Mouse (Mus musculus): ENCODE measurements around the gene Phactr2.

Phactr2 gene

DNA sequence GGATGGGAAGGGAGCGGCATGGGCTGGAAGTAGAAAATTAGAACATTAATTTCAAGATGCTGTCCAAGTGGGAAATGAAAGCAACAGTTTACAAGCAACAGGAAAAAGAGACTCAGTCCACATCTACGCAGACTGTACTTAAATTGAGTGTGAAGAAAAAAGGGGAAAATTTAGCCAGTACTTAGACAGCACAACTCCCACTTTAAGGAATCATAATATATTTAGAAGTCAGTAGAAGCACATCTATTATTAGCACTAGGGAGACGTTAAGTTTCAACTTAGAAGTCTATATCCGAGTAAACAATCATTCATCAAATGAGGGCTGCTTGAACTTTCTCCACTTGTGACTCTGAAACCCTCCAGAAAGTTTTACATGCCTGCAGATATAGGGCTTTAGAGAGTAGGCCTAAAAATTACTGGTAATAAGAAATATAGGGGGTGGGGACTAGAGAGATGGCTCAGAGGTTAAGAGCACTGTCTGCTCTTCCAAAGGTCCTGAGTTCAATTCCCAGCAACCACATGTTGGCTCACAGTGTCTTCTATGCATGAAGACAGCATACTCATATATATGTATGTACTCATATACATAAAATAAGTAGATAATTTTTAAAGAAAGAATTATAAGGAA lies 142.7 kb downstream of the Phactr2 start:
- no peak for DNase-seq (ENCODE audit: low spot score)

DNA sequence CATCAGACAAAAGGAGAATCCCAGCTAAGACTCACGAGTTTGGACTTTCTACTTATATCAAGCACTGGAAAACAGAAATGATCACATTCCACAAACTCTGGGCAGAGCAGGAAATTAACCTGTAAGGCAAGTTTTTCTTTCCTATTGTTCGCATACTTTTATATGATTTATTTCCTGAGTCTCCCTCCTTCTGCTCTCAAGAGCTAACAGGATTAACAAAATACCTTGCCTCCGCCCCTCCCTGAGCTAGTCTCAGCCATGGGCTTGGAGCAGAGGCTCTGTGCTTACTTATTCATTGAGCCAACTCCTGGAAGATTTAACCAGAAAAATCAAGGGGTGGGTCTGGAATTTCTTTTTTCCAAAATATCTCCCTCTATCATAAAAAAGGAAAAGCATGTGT lies 145.6 kb downstream of the Phactr2 start:
- no peak for DNase-seq (ENCODE audit: low spot score)

DNA sequence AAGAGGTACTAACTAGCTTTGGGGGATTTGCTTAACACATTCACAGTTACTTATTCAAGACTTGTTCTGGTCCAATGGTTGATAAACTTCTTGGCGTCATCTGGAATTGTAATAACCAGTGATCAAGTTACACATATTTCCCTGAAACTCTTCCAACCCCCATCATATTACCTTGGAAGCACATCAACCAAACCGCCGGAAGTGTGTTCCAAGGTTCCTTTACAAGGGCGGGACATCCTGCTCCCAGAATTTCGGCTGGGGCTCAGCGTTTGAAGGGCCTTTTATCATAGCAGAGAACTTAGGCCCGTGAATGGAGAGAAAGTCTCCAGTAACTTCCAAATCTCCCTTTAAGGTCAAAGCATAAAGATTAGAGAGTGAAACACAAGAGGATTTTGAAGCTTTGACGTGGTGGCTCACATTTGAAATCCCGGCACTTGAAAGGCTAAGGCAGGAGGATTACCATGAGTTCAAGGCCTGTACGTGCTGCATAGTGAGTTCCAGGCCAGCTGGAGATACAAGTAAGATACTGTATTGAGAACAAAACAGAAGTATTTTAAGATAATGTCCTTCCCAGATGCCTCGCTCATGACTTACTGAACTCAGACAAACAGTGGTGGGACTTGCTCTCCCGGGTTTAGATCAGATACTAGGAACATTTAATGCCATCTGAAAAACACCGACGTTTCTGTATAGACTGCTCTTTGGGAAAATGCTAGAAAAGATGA lies 147.9 kb downstream of the Phactr2 start:
- no peak for DNase-seq (ENCODE audit: low spot score)

DNA sequence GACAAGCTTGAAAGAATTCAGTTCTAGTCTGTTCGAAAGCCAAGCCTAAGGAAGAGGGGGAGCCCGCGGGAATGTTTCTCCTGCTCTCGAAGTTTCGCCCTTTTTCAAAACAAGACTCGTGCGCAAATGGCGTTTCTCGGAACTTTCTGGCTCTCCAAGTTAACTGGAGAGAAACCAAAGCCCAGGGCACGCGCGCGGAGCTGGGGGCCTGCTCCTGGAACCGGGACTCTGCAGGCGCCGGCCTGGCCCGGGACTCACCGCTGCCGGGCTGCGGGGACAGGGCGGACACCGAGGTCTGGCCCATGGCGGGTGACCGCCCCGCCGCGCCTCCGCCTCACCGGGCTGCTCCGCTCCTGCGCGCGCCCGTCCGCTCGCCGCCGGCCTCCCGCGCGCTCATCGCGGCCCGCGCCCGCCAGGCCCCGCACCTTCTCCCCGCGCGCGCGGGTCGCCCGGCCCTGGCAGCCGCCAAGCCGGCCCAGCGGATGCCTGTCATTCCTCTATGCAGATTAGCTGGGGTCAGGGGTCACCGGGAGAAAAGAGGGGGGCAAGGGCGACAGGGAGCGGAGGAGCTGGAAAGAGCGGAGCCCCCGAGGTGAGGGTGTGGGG lies 150.3 kb downstream of the Phactr2 start:
- DNase-seq (ENCODE audit: low spot score): peak; percentile 2

DNA sequence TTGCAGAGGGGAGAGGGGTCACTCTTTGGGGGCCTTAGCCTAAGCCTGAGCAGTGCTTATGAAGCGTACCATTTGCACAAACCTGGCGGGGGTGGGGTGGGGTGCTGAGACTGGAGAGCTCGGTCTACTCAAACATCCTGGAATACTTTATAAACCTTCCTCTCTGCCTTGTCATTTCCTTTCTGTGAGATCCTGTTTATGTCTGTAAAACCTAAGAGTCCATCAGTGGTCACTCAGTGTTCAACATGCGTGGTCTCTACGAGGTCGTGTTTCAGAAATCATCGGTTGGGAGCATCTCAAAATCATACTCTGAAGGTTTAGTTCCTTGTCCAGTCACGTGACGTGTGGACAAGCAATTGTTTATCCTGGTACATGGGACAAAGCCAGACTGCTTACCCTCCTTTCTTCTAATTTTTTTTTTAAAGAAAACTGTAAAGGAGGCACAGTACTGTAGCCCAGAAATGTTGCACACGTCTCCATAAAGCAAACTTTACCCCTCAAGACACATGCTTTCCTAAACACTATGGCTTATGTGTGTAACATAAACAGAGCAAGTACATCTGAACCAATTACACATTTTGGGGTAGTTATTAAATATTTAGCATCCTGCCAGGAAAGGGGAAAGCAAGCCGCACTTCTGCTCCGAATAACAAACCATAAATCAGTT lies 150.9 kb downstream of the Phactr2 start:
- DNase-seq (ENCODE audit: low spot score): no peak

DNA sequence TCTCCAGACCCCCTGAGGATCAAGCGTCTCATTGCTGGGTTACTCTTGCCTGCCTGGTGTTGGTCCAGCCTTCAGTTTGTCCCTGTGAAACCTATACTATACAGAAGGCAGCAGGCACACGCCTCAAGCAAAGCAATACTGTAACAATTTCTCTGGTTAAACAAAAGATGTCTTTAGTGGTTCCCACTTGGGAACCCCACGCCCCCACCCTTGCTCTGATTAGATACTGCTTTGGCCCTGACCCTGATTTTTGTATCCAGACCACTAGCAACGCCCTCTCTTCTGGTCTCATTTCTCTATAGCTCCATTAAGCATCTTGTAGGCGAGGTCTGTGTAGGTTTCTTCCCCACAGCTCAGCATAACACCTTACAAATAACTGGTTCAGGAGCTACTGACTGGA lies 159.2 kb downstream of the Phactr2 start:
- DNase-seq (ENCODE audit: low spot score): no peak

DNA sequence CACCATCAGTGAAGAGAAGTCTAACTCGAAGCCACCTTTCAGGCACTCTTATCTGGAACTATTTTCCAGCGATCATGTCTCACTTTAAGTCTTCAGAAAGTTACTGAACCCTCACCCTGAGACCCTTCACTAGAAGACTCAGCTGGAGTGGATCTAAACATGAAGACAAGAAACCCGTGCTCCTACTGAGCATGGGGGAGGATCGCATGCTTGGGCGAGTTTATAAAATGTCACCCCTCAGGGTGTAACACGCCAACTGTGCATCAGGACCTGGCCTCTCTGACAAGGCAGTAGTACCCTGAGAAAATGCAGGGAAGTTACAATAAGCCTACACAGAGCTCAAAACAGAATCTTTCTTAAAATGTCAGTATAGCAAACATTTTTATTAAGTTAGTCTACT lies 161.6 kb downstream of the Phactr2 start:
- DNase-seq (ENCODE audit: low spot score): no peak

DNA sequence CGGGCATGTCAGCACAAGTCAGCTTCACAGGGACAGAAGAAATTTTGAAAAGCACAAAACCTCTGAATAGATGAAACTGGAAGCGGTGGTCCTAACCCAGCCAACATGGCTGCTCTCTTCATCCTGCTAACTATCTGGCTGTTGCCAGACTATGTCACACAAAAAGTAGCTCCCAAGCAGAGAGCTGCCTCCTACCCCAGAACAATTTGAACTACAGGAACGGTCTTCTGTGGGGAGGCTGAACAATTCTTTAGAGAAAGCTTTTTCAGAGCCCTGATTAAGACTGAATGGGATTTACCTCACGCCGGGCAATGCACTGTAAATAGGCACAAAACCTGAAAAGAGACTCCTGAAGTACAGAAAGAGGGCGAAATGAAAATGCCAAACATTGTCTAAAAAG lies 162.6 kb downstream of the Phactr2 start:
- no peak for DNase-seq (ENCODE audit: low spot score)

DNA sequence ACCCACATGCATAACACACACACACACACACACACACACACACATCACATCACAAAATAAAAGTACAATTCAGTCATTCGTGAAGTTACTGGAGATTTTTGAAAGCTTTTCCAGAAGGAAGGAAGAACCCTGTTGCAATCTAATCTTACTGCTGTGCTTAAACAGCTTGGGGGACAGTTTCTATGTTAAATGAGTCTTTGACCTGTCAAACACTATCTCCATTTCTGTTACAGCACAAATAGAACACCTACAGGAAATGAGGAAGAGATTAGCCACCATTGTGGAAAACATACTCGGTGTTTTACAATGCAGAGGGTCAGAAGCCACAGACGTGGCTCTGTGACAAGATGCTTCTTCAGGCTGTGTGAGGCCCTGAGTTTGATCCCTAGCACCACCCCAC lies 164.1 kb downstream of the Phactr2 start:
- no peak for DNase-seq (ENCODE audit: low spot score)

DNA sequence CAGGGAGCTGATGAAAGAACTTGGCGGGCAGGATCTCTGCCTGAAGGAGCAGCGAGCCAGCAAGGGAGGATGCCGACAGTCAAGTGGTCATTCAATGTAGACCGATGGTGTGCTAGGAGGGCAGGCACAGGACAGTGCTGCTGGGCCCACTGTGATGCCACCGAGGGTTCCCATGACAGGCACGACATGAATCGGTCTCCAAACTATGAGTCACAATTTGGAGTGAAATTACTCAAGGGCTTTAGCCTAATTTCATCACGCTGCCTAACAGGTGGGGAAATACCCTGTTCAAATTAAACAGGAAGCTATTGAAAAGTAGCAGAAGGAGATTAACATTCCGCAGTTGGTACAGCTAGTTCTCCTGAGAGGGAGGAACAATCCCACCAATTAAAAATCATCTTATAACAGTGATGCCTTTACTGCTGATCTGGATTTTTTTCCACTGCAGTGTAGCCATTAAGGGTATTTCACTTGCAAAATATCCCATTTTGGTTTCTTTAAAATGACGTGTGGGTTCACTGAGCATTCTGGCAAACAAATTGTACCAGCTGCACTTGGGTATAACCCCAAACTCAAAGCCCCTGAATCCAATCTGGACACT lies 169.5 kb downstream of the Phactr2 start:
- DNase-seq (ENCODE audit: low spot score): no peak

DNA sequence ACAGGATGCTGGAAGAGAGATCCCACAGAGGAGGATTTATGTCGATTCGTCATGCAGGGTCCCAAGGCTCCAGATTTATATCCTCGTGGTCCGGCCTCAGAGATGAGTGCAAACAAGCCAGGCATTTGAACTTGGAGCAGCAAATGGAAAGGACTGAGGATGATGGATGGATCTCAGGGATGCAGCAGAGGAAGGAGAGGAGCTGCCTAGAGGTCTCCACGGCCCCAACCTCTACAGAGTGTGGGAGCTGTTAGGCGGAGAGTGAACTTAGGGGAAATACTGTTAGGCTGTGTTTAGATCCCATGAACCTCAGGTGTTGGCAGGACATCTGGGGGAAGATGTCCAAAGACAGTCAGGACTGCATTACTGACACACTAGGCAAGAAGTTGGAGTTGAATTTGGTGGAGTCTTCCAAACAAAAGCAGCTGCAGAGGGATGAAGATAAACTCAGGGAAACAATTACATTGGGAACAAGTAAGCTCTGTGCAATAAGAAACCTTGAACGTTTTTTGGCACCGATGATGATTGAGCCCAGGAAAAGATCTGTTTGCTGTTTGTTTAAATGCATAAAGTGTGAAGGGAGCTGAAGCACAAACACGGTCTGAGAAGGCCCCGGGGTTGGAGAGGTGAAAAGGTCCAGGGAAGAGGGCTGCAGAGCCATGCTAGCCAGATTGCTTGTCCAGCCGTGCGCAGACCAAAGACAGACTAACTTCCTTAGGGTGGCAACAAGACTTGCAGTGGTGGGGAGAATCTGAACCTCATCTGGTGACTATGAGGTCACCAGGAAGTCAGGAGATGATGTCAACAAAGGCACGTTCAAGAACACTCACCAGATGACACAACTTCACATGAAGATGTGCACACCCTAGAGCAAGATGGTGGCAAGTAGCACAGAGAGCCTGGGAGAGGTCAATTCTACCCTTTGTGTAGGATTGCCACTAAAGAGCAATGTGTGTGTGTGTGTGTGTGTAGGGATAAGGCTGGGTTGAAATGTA lies 170.6 kb downstream of the Phactr2 start:
- no peak for DNase-seq (ENCODE audit: low spot score)

DNA sequence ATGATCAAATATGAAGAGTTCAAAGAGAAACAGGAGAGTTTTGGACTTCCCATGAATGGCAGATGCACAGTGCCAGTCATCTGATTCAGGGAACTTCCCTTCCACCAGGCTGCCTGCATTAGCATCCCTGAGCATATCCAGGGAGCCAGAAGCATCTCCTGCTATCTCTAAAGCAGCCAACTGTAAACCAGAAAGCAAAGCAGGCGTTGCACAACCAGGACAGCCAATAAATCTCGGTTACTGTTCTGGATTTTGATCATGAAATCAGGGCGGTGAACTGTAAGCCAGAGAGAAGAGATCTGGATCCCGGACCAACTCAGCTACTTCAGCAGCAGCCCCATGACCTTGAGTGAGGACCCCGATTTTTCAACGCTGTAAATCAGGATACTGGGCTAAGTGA lies 173.6 kb downstream of the Phactr2 start:
- no peak for DNase-seq (ENCODE audit: low spot score)

DNA sequence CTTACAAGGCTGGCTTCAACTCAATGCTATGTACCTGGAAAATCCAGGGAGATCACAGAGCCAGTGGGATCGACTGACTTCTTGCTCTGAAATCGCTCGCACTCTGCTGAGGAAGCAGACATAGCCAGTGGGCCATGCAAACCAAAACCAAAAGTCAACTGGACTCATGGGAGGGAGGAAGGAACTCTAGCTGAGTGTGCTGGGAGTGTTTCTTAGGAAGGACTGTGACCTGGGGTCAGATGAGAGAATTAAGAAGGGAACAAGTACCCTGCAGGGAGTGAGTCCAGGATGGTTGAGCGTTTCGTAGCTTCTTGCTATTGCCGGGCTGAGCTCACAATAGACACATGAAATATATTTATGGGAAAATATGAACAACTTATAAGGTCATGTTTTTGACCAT lies 174.0 kb downstream of the Phactr2 start:
- no peak for DNase-seq (ENCODE audit: low spot score)

DNA sequence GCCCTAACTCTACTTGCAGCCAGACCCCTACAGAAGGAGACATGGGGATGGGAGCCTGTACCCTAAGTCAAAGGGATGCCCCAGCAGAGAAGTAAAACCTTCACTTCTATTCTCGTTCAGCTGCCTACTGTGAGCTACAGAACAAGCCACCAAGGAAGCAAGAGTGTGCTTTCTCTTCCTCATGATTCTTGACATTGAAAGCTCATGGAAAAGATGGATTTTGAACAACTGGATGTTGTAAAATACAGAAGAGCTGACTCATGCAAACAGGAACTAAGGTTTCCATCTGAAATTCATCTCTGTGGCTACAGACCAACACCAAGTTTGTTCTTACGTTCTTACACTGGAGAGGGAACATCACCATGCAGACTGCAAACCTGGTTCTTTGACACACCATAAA lies 179.3 kb downstream of the Phactr2 start:
- no peak for DNase-seq (ENCODE audit: low spot score)

DNA sequence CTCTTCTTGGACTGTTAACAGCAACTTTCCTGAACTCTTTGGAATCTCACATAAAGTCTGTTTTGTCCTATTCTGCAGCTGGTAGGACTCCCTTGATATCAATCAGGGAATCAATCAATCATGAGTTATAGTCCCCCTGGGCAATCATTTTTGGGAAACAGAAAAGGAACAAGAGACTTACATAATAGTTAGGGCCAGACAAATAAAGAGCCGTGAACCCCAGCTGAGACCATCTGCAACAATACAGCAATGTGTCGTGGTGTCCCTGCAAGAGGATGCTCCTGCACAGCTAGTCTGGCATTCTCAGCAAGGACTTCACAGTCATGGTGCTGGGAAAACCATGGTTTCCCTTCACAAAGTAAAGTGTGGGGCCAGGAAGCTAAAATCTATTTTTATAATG lies 182.2 kb downstream of the Phactr2 start:
- DNase-seq (ENCODE audit: low spot score): no peak

DNA sequence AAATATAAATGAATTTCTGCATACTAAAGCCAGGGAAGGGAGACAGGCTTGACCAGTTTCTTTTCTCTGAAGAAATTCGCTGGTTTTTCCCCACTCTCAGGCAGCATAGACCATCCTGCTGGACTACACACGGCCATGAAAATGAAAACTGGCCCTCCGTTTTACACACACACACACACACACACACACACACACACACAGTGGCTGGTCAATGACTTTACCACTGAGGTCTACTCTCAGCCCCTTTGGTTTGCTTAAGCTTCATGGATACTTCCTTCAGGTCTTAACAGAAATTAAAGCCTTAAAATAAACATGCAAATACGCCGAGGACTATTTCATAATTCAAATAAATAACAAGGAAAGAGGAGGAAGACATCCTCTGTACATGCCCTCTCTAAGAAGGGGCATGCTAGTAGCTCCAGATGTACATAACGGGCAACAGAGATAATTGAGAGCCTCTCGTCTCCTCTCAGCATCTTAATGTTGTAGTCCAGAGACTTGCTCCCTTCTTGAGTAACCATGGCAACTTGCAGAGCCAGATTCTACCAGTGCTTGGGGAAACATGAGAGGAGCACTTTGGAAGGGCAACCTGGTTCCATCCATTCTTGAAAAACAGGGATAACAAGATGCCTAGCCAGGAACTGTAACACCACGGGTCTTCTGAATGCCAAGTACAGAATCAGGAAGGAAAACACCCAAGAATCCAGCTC lies 184.8 kb downstream of the Phactr2 start:
- DNase-seq (ENCODE audit: low spot score): no peak

DNA sequence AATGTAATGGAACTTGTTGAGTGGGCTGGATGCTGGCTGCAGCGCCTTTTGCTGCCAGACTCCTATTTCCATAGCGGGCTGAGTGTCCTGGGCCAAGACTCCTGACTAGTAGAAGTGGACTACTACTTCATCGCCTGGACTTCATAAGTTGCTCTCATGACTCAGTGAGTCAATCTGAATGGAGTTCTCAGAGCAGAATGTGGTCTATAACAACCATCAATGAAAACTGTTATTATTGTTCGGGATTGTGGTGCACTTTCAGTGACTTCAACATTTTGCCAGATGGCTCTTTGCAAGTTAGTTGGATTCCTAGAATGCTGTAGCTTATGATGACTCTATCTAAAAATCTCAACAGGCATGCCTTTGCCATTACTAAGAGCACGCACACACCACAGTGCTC lies 185.9 kb downstream of the Phactr2 start:
- no peak for DNase-seq (ENCODE audit: low spot score)

DNA sequence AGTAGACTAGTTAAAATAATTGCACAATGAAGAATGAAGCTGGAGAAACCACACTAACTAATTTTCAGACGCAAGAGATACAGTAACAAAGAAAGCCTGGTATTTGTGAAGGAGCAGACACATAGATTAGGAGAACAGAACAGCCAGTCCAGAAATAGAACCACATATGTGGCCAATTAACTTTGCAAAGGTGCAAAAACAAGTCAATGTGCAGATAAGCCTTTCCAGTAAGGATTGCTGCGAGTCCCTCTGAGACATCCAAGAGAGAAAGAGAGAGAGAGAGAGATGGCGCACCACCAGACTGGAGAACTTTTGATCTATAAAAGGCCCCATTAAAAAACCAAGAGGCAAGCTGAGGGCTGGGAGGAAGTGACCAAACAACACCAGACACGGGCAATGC lies 190.8 kb downstream of the Phactr2 start:
- DNase-seq (ENCODE audit: low spot score): no peak

DNA sequence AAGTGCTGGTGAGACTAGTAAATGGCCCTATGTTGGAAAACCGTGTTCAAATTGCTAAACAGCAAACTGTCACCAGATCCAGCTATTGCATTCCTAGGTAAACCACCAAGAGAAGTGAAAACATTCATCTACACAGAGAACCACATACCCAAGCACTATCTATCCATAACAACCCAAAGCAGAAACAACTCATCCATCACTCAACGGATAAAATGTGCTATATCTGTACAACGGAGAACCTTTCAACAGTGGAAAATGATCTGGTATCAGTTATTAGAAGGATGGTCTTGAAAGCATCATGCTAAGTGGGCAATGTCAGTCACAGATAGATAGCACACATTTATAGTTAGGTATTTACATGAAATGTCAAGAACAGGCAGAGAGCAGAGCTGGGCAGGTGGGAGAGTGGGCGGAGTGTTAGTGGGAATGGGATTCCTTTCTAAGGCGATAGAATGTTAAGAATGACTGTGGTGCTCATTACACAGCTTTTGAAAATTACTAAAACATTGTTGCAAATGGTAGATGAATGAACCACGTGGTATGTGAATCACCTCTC lies 193.8 kb downstream of the Phactr2 start:
- no peak for DNase-seq (ENCODE audit: low spot score)

DNA sequence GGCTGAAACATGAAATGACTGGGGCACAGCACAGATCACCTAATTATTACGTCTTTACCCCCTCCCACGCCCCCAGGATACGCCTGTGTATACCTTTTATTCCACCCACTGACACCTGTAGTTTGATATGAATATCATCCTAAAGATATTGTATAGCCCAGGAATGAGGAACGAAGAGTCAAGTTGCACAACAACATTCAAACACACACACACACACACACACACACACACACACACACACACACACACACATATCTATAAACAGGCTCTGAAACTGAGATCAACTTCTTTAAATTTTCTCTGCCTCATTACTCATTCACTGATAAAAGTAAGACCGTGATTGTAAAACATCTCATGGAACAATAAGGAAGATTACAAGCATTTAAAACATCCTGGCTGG lies 197.9 kb downstream of the Phactr2 start:
- no peak for DNase-seq (ENCODE audit: low spot score)

DNA sequence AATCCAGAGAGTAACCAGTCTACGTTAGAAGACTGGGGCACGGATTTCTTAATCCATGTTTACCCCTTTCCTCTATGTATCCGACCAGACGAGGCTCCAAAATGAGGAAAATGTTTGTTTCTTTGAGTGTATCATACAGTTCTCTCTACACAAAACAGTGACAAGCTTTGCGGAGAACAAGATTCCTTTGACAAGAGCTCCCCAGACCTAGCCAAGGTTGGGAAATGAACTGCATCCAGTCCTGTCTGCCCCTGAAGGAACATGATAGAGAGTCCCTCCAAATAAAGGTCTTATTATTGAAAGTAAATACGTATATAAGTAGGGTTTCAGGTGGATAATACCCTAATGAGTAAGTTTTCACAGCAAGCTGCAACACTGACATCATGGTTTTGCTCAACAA lies 199.1 kb downstream of the Phactr2 start:
- DNase-seq (ENCODE audit: low spot score): no peak

All from T-cell, adult 2 months (primary cell).